Mouse (Mus musculus): ENCODE results near the gene Slc18a2. TPM values are rescaled to one million over a fixed set of nuclear protein-coding genes. Genes with fewer than 3 reads are reported as not detected.

Gene Slc18a2
- polyA plus RNA-seq (2016; fragmentation: Nextera tagmentation; extraction: Ambion mirVana), result 7.4 and 8.1 TPM in 2 replicates

DNA sequence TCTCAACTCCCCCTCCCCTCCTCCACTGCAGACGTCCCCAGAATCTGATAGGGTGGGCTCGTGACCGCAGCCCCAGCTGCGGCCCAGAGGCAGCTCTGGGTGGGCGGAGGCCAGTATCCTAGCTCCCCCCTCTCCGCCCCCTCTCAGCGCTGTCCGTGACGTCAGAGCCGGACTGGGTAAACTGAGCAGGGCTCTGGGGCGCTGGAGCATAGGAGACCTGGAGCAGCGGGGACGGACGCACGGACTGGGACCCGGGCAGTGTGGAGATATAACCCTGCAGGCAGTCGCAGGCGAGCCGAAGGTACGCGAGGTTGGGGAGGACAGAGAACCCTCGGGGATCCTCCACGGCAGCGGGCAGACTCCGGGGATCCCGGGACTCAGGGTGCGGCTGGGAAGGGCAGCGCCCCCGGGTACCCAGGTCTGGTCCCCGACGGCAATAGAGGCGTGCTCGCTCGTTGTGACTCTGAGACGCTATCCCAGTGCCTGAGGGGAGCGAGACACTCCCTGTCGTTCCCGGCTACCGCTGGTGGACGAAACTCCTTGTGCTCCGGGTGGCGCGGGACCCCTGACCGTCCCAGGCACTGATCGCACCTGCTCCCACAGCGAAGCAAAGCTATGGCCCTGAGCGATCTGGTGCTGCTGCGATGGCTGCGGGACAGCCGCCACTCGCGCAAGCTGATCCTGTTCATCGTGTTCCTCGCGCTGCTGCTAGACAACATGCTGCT lies at the start of gene Slc18a2:
Slc18a2 (plus strand) TSS at position 179 of the 725 bp plus-strand sequence.
- H3K9me3 ChIP-seq, result no peaks in the 10 kb centered on the region
- peaks cover 22% of the 10 kb centered on the region for H3K4me1 ChIP-seq (replicated peaks)
- H3K27me3 ChIP-seq, result peaks cover 35% of the 10 kb centered on the region
- under 1% methylated on average over 55 of the region's 55 CpGs for WGBS
- peak; percentile 76; the same call in 1 of the 2 replicates for ATAC-seq (ENCODE audit: insufficient number of reproducible peaks, insufficient read depth, low FRiP score, low TSS enrichment, low read depth)
- H3K4me2 ChIP-seq, result peak within 1 kb of the TSS; percentile 77
- H3K27ac ChIP-seq, result no peak within 1 kb of the TSS
- H3K4me3 ChIP-seq (replicated peaks), result peak within 1 kb of the TSS; percentile 48
- H3K36me3 ChIP-seq, result no peaks in the 10 kb centered on the region
- peak within 1 kb of the TSS; percentile 50 for H3K9ac ChIP-seq (replicated peaks)

DNA sequence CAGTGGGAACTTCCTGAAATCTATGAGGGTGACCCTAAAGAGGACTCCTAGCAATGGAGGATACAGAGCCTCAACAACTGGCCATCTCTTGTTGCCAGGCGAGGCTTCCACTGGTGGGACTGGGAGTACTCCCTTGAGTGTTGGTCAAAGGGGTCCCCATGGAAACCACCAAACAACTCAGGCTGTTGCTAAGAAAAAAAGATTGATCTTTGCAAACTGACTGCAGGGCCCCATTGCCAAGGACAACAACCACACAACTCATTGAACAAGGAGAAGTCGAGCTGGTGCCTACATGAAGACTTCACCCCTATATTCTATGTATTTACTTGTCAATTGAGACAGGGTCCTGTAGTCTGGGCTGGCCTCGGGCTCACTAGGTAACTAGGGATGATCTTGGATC lies 43.8 kb upstream of the Slc18a2 start:
- Histone ChIP-seq H3K4me1 (replicated peaks) (peaks cover 8% of the 10 kb centered on the region; the same call in 1 of the 2 replicates), H3K4me3 (replicated peaks) (no peak overlapping the region), H3K27me3 (peaks cover 7% of the 10 kb centered on the region; the same call in 1 of the 2 replicates), H3K9me3 (0 out of 2 replicates have a peak, but pooled peaks cover 2% of the 10 kb centered on the region), H3K27ac (no peak overlapping the region), H3K9ac (replicated peaks) (no peak overlapping the region), H3K4me2 (no peak overlapping the region), H3K36me3 (no peaks in the 10 kb centered on the region)
- no peak for ATAC-seq (ENCODE audit: insufficient number of reproducible peaks, insufficient read depth, low FRiP score, low TSS enrichment, low read depth)
- WGBS, result 87% methylated on average over 3 of the region's 3 CpGs

DNA sequence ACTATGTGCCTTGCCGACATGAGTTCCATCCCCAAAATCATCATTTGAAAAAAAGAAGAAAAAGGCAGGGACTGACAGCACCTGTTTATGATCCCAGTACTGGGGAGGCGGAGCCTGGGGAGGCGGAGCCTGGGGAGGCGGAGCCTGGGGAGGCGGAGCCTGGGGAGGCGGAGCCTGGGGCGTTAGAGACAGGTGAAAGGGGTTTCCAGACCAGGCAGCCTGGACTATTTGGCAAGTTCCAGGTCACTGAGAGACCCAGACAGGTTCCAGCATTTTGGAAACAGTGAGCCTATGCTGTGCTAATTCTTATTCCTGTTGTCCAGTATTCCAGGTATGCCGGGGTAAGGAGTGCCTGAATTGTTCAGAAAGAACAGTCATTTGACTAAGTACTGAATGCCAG lies 41.7 kb upstream of the Slc18a2 start, which contains the start of gene Kcnk18:
Kcnk18 (plus strand) TSS at position 224 of the 400 bp plus-strand sequence.
- no peak for ATAC-seq (ENCODE audit: insufficient number of reproducible peaks, insufficient read depth, low FRiP score, low TSS enrichment, low read depth)
- Histone ChIP-seq H3K27ac (no peak within 1 kb of the TSS), H3K36me3 (no peaks in the 10 kb centered on the region), H3K9ac (replicated peaks) (no peak within 1 kb of the TSS), H3K4me1 (replicated peaks) (peaks cover 8% of the 10 kb centered on the region; the same call in 1 of the 2 replicates), H3K9me3 (0 out of 2 replicates have a peak, but pooled peaks cover 2% of the 10 kb centered on the region), H3K4me3 (replicated peaks) (no peak within 1 kb of the TSS), H3K4me2 (no peak within 1 kb of the TSS), H3K27me3 (peaks cover 7% of the 10 kb centered on the region; the same call in 1 of the 2 replicates)
- WGBS, result 89% methylated on average over 8 of the region's 8 CpGs

DNA sequence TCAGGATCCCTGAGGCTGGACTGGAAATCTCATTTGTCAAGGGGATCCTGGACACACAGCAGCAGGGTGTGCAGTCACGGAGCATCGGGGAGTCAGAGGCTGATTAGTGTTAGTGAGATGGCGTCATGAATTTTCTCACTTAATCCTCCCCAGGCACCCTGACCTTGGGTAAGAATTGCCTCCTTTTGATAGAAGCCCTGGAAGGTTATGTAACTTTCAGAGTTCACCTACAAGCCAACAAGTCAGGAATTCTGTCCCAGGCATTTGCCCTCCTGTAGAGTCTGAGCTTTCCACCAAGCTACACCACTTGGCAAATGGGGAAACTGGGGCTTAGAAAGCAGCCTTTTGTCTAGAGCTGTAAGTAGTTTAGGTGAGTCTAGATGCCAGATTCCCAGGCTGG lies 39.6 kb upstream of the Slc18a2 start:
- 65% methylated on average over 3 of the region's 3 CpGs for WGBS
- H3K4me3 ChIP-seq (replicated peaks), result no peak overlapping the region
- H3K9me3 ChIP-seq, result 0 out of 2 replicates have a peak, but pooled peaks cover 2% of the 10 kb centered on the region
- H3K9ac ChIP-seq (replicated peaks), result no peak overlapping the region
- H3K27ac ChIP-seq, result no peak overlapping the region
- H3K4me2 ChIP-seq, result no peak overlapping the region
- H3K27me3 ChIP-seq, result peaks cover 7% of the 10 kb centered on the region; the same call in 1 of the 2 replicates
- H3K4me1 ChIP-seq (replicated peaks), result peaks cover 8% of the 10 kb centered on the region; the same call in 1 of the 2 replicates
- no peaks in the 10 kb centered on the region for H3K36me3 ChIP-seq
- ATAC-seq (ENCODE audit: insufficient number of reproducible peaks, insufficient read depth, low FRiP score, low TSS enrichment, low read depth), result no peak

DNA sequence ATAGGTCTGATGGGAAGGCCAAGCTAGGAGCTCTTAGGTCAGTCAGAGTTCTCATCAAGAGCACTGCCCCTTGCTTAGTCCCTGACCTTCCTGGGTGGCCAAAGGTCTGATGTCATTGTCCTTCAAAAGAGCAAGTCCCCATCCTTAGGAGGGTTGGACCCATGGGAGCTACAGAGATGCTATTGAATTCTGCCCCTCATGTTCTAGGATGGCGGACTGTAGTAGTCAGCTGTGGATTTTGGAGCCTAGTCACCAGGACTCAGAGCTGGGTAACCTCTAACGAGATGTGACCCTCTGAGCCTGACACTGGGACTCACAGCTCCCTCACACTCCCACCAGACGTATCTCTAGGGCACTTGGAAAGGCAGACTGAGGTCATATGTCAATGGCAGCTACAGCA lies 32.3 kb upstream of the Slc18a2 start:
- no peaks in the 10 kb centered on the region for H3K9me3 ChIP-seq
- H3K36me3 ChIP-seq, result no peaks in the 10 kb centered on the region
- ATAC-seq (ENCODE audit: insufficient number of reproducible peaks, insufficient read depth, low FRiP score, low TSS enrichment, low read depth), result no peak
- no peak overlapping the region for H3K27ac ChIP-seq
- H3K27me3 ChIP-seq, result no peaks in the 10 kb centered on the region
- no peak overlapping the region for H3K4me2 ChIP-seq
- no peak overlapping the region for H3K9ac ChIP-seq (replicated peaks)
- no peaks in the 10 kb centered on the region for H3K4me1 ChIP-seq (replicated peaks)
- 67% methylated on average over 3 of the region's 3 CpGs for WGBS
- H3K4me3 ChIP-seq (replicated peaks), result no peak overlapping the region

DNA sequence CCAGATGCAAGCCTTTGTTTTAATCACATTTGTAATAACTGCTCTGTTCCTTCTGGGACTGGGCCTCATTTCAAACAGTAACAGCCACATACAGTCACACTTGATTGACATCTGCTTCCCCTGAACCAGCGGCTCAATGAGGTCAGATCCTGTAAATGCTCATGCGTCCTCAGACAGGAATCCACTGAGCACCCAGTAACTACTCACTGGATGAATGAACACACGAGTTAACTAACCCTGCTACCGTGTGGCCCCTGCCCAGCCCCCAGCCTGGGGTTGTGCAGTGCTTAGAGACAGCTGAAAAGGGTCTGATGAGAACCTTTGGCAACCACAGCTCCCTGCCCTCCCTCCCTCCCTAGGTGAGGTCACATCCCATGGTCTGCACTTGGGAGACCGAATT lies 27.9 kb upstream of the Slc18a2 start:
- Histone ChIP-seq H3K4me2 (no peak overlapping the region), H3K4me3 (replicated peaks) (no peak overlapping the region), H3K9ac (replicated peaks) (no peak overlapping the region), H3K27me3 (0 out of 2 replicates have a peak, but pooled peaks cover 6% of the 10 kb centered on the region), H3K36me3 (no peaks in the 10 kb centered on the region), H3K9me3 (no peaks in the 10 kb centered on the region), H3K27ac (no peak overlapping the region), H3K4me1 (replicated peaks) (no peaks in the 10 kb centered on the region)
- 73% methylated on average over 5 of the region's 5 CpGs for WGBS
- ATAC-seq (ENCODE audit: insufficient number of reproducible peaks, insufficient read depth, low FRiP score, low TSS enrichment, low read depth), result no peak

DNA sequence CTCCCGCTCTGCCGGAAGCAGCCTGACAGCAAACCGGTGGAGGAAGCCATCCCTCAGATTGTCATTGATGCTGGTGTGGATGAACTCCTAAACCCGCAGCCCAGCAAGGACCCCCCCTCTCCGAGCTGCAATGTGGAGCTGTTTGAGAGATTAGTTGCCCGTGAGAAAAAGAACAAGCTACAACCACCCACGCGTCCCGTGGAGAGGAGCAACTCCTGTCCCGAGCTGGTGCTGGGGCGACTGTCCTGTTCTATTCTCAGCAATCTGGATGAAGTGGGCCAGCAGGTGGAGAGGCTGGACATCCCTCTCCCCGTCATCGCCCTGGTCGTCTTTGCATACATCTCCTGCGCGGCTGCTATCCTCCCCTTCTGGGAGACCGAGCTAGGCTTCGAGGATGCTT lies 25.7 kb upstream of the Slc18a2 start:
- Histone ChIP-seq H3K27ac (no peak overlapping the region), H3K4me3 (replicated peaks) (no peak overlapping the region), H3K27me3 (peaks cover 16% of the 10 kb centered on the region; the same call in 1 of the 2 replicates), H3K9me3 (no peaks in the 10 kb centered on the region), H3K9ac (replicated peaks) (no peak overlapping the region), H3K4me2 (no peak overlapping the region), H3K4me1 (replicated peaks) (no peaks in the 10 kb centered on the region), H3K36me3 (no peaks in the 10 kb centered on the region)
- no peak for ATAC-seq (ENCODE audit: insufficient number of reproducible peaks, insufficient read depth, low FRiP score, low TSS enrichment, low read depth)
- 90% methylated on average over 18 of the region's 18 CpGs for WGBS

DNA sequence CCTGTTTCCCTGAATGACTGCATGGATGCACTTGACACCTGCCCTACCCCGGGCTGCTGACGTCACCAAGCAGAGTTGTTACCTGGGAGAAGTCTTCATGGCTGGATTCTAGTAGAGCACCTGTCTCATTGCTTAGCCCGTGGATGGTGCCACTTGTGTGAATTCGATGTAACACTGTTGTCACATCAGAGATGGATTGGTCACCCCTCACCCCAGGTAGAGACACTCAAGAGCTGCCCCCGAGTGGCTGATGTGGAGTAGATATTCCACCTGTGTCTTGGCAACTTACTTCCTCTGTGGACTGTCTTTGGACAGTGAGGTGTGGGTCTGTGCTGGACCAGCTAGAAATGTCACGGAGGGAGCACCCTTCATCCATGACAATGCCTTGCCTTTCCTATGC lies 24.6 kb upstream of the Slc18a2 start:
- 82% methylated on average over 6 of the region's 6 CpGs for WGBS
- Histone ChIP-seq H3K9ac (replicated peaks) (no peak overlapping the region), H3K4me1 (replicated peaks) (no peaks in the 10 kb centered on the region), H3K27ac (no peak overlapping the region), H3K4me3 (replicated peaks) (no peak overlapping the region), H3K4me2 (no peak overlapping the region), H3K36me3 (no peaks in the 10 kb centered on the region), H3K9me3 (no peaks in the 10 kb centered on the region), H3K27me3 (peaks cover 16% of the 10 kb centered on the region; the same call in 1 of the 2 replicates)
- no peak for ATAC-seq (ENCODE audit: insufficient number of reproducible peaks, insufficient read depth, low FRiP score, low TSS enrichment, low read depth)

DNA sequence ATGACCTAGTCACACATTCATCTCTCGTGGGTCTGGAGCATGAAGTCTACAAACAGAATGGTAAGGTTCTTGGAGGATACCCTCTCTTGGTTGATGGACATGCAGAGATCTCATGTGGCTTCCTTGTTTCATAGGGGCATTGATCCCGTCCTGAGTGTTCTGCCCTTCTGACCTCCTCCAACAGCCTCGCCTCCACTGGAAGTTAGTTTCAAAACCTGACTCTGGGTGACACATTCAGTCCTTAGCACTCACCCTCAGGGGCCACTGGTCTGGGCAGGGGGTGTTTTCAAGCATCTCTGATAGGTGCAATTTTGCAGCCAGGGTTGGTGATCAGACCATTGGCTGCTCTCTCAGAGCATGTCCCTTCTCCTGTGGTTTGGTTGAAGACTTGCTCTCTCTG lies 22.1 kb upstream of the Slc18a2 start:
- 70% methylated on average over 3 of the region's 3 CpGs for WGBS
- H3K27me3 ChIP-seq, result peaks cover 16% of the 10 kb centered on the region; the same call in 1 of the 2 replicates

DNA sequence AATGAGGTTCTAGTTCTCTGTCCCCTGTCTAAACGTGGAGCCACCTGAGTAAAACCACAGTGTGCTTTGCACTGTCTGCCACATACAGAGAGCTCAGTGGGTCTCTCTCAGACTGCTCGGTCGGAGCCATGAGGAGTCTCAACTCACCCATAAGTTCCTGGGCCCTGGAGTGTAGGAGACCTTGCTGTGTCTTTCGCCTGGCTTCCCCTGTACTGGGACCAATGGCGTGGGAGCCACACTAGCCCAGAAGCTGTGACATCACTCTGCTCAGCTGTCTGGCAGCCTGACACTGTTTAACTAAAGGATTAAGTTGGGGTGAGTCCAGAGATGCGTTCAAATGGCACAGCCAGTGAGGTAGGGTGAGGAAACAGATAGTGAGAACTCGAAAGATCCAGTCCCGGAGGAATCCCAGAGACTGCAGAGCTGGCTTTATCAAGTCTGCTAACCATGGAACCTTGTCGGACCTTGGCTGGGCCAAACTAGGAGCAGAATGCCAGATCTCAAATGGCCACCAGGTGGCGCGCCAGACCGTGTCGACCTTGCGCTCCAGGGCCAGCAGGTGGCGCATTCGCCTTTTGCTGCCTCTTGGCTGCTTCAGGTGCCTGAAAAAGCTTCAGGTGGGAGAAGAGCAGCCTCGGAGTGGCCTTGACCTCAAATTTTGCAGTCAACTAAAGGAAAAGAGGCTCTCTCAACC lies 21.4 kb upstream of the Slc18a2 start:
- Histone ChIP-seq H3K9ac (replicated peaks) (no peak overlapping the region), H3K4me1 (replicated peaks) (no peaks in the 10 kb centered on the region), H3K27me3 (peaks cover 16% of the 10 kb centered on the region; the same call in 1 of the 2 replicates), H3K36me3 (no peaks in the 10 kb centered on the region), H3K9me3 (no peaks in the 10 kb centered on the region), H3K4me3 (replicated peaks) (no peak overlapping the region), H3K27ac (no peak overlapping the region), H3K4me2 (no peak overlapping the region)
- 0 out of 2 replicates have a peak, but pooled peaks have one; percentile 37 for ATAC-seq (ENCODE audit: insufficient number of reproducible peaks, insufficient read depth, low FRiP score, low TSS enrichment, low read depth)
- WGBS, result 23% methylated on average over 17 of the region's 17 CpGs

More for the DNA sequence above, 22.1 kb upstream of the Slc18a2 start:
- Histone ChIP-seq H3K27ac (no peak overlapping the region), H3K9me3 (no peaks in the 10 kb centered on the region), H3K4me1 (replicated peaks) (no peaks in the 10 kb centered on the region), H3K36me3 (no peaks in the 10 kb centered on the region), H3K4me3 (replicated peaks) (no peak overlapping the region), H3K4me2 (no peak overlapping the region), H3K9ac (replicated peaks) (no peak overlapping the region)
- ATAC-seq (ENCODE audit: insufficient number of reproducible peaks, insufficient read depth, low FRiP score, low TSS enrichment, low read depth), result no peak

DNA sequence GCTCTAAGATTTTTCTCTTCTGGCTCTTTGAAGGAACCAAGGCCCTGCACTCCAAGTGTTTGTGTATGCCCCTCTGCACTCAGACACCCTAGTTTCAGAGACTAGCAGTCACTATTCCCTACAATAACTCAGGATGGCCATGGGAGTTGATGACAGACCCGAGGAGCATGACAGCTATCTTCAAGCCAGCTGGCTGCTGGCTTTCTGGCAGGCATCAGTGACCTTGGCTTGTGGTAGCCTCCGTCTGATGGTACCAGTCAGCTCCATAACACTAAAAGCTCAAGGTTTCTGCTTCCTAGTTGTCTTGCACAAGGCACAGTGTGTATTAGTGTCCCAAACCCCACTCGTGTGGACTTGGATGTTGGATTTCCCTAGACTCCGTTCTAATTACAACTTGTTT lies 18.7 kb upstream of the Slc18a2 start:
- Histone ChIP-seq H3K36me3 (no peaks in the 10 kb centered on the region), H3K4me3 (replicated peaks) (no peak overlapping the region), H3K4me1 (replicated peaks) (no peaks in the 10 kb centered on the region), H3K9ac (replicated peaks) (no peak overlapping the region), H3K27me3 (peaks cover 9% of the 10 kb centered on the region; the same call in 1 of the 2 replicates), H3K27ac (no peak overlapping the region), H3K9me3 (no peaks in the 10 kb centered on the region), H3K4me2 (no peak overlapping the region)
- WGBS, result 83% methylated on average over 4 of the region's 4 CpGs
- ATAC-seq (ENCODE audit: insufficient number of reproducible peaks, insufficient read depth, low FRiP score, low TSS enrichment, low read depth), result no peak

Data from limb, embryonic 12.5 days (tissue).